Mouse (Mus musculus): Measurements from ENCODE around the gene Rnf121. TPM values are rescaled to one million over a fixed set of nuclear protein-coding genes. Genes with fewer than 3 reads are reported as not detected.

Gene Rnf121
- polyA plus RNA-seq, 1 experiment from 2014 or later = 31.1 TPM

DNA sequence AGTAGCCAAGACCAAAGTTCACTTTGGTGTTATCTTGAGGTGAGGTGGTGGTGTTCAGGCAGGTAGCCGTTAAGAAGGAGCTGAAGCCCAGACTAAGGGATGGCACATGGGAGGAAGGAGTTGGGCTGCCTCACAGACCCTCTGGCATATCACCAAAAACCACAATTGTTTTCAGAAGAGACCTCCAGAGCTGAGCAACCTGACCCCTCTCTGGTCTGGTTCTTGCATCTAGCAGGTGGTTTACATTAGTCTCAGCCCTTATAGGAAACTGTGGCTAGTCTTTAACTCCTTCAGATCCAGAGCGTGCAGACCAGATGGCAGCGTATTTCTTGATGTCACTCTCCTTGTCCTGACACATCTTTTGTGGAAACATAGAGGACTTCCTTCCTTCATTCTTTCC lies 91.5 kb downstream of the Rnf121 start:
- no peaks in the 10 kb centered on the region for H3K9me3 ChIP-seq
- H3K36me3 ChIP-seq (replicated peaks) = peaks cover 48% of the 10 kb centered on the region
- no peak for DNase-seq (ENCODE audit: extremely low spot score, low spot score)
- H3K27me3 ChIP-seq (ENCODE audit: poor library complexity, severe bottlenecking) = no peaks in the 10 kb centered on the region
- peaks cover 56% of the 10 kb centered on the region for H3K4me1 ChIP-seq
- peak overlapping the region; percentile 44; the same call in 1 of the 2 replicates for H3K27ac ChIP-seq
- H3K4me3 ChIP-seq = no peak overlapping the region
- 63% methylated on average over 3 of the region's 3 CpGs for WGBS

DNA sequence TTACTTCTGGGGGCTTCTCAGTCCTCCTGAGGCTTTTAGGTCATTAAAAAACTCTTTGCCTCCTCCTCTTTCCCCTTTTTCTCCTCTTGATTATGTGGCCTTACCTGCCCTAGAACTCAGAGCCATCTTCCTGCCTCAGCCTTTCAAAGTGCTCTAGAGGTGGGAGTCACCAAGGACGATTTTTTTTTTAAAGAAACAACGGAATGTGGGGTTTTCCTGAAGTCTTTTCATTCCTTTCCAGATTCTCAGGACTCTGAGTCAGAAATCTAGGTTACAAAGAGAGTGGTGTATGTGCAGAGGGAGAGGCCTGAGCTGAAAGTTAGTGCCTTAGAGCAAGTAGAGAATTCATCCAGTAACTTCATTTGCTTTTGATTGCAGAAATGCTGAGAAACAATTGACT lies 93.5 kb downstream of the Rnf121 start:
- Histone ChIP-seq H3K4me3 (peak overlapping the region; percentile 79), H3K36me3 (replicated peaks) (peaks cover 38% of the 10 kb centered on the region), H3K27me3 (ENCODE audit: poor library complexity, severe bottlenecking) (no peaks in the 10 kb centered on the region), H3K4me1 (peaks cover 64% of the 10 kb centered on the region), H3K9me3 (no peaks in the 10 kb centered on the region), H3K27ac (peak overlapping the region; percentile 99)
- DNase-seq (ENCODE audit: extremely low spot score, low spot score) = no peak
- 63% methylated on average over 2 of the region's 2 CpGs for WGBS

DNA sequence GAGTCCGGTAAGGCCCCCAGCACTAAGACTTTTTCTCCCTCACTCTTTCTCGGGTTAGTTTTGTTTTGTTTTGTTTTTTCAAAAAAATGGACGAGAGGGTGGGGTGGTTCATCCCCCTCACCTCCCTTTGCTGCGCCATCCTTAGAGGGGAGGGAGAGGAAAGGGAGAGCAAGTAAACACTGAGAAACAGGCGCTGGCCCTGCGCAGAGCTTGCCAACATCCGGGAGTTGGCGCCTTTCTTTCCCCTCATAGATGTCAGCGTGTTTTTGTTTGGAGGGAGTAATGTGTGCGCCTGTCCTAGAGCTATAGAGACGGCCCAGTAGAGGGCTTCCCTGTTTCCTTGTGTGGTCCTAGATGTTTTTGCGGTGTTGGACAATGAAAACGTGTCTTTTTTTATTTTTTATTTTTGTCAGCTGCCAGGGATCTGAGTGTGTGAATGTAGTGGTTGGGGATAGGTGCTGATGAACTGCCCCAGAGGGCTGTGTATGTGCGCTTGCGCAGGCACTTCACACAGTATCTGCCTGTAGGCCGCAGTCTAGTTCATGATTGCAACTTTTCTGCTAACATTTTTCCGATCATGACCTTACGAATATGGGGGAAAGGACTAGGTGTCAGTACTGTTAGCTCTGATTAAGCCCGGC lies 94.3 kb downstream of the Rnf121 start:
- no peaks in the 10 kb centered on the region for H3K27me3 ChIP-seq (ENCODE audit: poor library complexity, severe bottlenecking)
- H3K27ac ChIP-seq = peak overlapping the region; percentile 99
- H3K4me3 ChIP-seq = peak overlapping the region; percentile 79
- WGBS = 7% methylated on average over 19 of the region's 19 CpGs
- peaks cover 64% of the 10 kb centered on the region for H3K4me1 ChIP-seq
- peak; percentile 79 for DNase-seq (ENCODE audit: extremely low spot score, low spot score)
- H3K9me3 ChIP-seq = no peaks in the 10 kb centered on the region
- H3K36me3 ChIP-seq (replicated peaks) = peaks cover 30% of the 10 kb centered on the region

DNA sequence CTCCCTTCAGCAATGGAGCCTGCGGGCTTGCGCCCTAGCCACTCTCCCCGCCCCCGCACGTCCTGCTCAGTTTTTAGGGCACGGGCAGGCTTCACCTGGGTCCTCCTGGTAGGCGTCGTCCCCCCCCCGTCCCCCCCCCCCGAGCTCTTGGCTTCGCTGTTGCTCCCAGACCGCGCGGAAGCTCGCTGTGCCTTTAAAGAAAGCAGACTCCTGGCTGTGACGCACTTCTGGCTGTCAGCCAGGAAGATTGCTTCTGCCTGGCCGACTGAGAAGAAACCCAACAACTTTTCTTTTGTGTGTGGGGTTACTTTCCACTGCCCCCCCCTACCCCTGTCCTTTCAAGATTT lies 94.9 kb downstream of the Rnf121 start:
- 0% methylated on average over 17 of the region's 17 CpGs for WGBS

DNA sequence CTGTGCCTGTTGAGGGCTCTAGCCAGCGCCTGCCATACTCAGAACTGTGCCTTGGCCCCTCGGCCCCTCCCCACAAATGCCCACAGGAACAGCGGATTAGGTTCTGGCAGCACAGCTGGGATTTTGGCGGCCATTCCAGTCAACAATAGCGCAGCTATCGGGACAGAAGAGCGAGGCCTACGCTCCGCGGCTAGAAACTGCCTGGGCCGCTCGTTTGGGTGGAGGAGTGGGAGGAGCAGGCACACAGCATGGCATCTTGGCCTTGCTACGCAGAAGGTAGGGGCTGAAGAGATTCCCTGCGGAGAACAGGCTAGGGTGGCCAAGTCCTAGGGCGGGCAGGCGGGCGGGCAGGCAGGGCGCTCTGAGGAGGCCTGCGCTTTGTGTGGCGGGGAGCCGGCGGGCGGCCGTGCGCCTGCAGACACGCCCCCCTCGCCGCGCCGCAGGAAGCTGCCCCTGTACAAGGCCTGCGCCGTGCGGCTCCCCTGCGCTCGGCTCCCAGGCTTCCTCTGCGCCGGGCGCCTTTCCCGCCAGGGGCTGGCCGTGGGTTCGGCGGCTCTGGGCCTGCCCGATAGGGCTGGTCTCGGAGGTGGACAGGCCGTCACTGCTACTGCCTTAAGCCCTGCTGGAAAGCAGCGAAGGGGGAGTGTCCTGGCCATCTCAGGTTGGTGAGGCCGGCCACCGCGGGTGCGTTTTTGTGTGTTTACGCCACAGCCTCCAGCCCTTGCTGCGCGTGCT lies 95.4 kb downstream of the Rnf121 start:
- peak overlapping the region; percentile 99 for H3K27ac ChIP-seq
- no peaks in the 10 kb centered on the region for H3K9me3 ChIP-seq
- under 1% methylated on average over 53 of the region's 53 CpGs for WGBS
- peaks cover 64% of the 10 kb centered on the region for H3K4me1 ChIP-seq
- H3K27me3 ChIP-seq (ENCODE audit: poor library complexity, severe bottlenecking) = no peaks in the 10 kb centered on the region
- peak overlapping the region; percentile 79 for H3K4me3 ChIP-seq
- DNase-seq (ENCODE audit: extremely low spot score, low spot score) = peak; percentile 86
- H3K36me3 ChIP-seq (replicated peaks) = peaks cover 20% of the 10 kb centered on the region

More for the DNA sequence above, 94.9 kb downstream of the Rnf121 start:
- DNase-seq (ENCODE audit: extremely low spot score, low spot score) = peak; percentile 83
- H3K4me1 ChIP-seq = peaks cover 64% of the 10 kb centered on the region
- no peaks in the 10 kb centered on the region for H3K27me3 ChIP-seq (ENCODE audit: poor library complexity, severe bottlenecking)
- H3K4me3 ChIP-seq = peak overlapping the region; percentile 79
- H3K9me3 ChIP-seq = no peaks in the 10 kb centered on the region
- H3K27ac ChIP-seq = peak overlapping the region; percentile 99
- H3K36me3 ChIP-seq (replicated peaks) = peaks cover 26% of the 10 kb centered on the region

Other genes with a start within 250 kb of the Rnf121 start
- not detected in 2 replicates for gene Phox2a, start 247.2 kb downstream of the Rnf121 start, polyA plus RNA-seq (2016; fragmentation: Nextera tagmentation; extraction: Ambion mirVana)
- gene Inppl1, start 227.2 kb downstream of the Rnf121 start, polyA plus RNA-seq (2016; fragmentation: Nextera tagmentation; extraction: Ambion mirVana) = 45.8 and 46.2 TPM in 2 replicates
- gene Folr2, start 208.3 kb downstream of the Rnf121 start, polyA plus RNA-seq (2016; fragmentation: Nextera tagmentation; extraction: Ambion mirVana) = 0.47 and 0.68 TPM in 2 replicates
- 122 and 127 TPM in 2 replicates for gene Anapc15, start 201.8 kb downstream of the Rnf121 start, polyA plus RNA-seq (2016; fragmentation: Nextera tagmentation; extraction: Ambion mirVana)
- 11.9 and 13.1 TPM in 2 replicates for gene Folr1, start 194.7 kb downstream of the Rnf121 start, polyA plus RNA-seq (2016; fragmentation: Nextera tagmentation; extraction: Ambion mirVana)
- 157 and 165 TPM in 2 replicates for gene Lamtor1, start 159.6 kb downstream of the Rnf121 start, polyA plus RNA-seq (2016; fragmentation: Nextera tagmentation; extraction: Ambion mirVana)
- gene Tomt, start 159.1 kb downstream of the Rnf121 start, polyA plus RNA-seq (2016; fragmentation: Nextera tagmentation; extraction: Ambion mirVana) = 0.62 and 1.2 TPM in 2 replicates
- 10.1 and 11.9 TPM in 2 replicates for gene Lrrc51, start 131.6 kb downstream of the Rnf121 start, polyA plus RNA-seq (2016; fragmentation: Nextera tagmentation; extraction: Ambion mirVana)
- gene Numa1, start 131.4 kb downstream of the Rnf121 start, polyA plus RNA-seq (2016; fragmentation: Nextera tagmentation; extraction: Ambion mirVana) = 95.7 and 96.0 TPM in 2 replicates
- gene Il18bp, start 46.8 kb downstream of the Rnf121 start, polyA plus RNA-seq (2016; fragmentation: Nextera tagmentation; extraction: Ambion mirVana) = 3.9 TPM in 2 replicates
- 48.6 and 50.7 TPM in 2 replicates for gene Xndc1, start within 50 bp of the Rnf121 start, polyA plus RNA-seq (2016; fragmentation: Nextera tagmentation; extraction: Ambion mirVana)
- gene Xntrpc, start 244 bp upstream of the Rnf121 start, polyA plus RNA-seq (2016; fragmentation: Nextera tagmentation; extraction: Ambion mirVana) = 1.9 TPM in 2 replicates
- not detected in 2 replicates for gene Trpc2, start 17.6 kb upstream of the Rnf121 start, polyA plus RNA-seq (2016; fragmentation: Nextera tagmentation; extraction: Ambion mirVana)
- 0.57 and 1.3 TPM in 2 replicates for gene Art1, start 36.3 kb upstream of the Rnf121 start, polyA plus RNA-seq (2016; fragmentation: Nextera tagmentation; extraction: Ambion mirVana)
- gene Art5, start 44.0 kb upstream of the Rnf121 start, polyA plus RNA-seq (2016; fragmentation: Nextera tagmentation; extraction: Ambion mirVana) = 2.9 and 3.2 TPM in 2 replicates
- gene Chrna10, start 51.4 kb upstream of the Rnf121 start, polyA plus RNA-seq (2016; fragmentation: Nextera tagmentation; extraction: Ambion mirVana) = not detected in 2 replicates
- 45.9 and 48.7 TPM in 2 replicates for gene Nup98, start 144.7 kb upstream of the Rnf121 start, polyA plus RNA-seq (2016; fragmentation: Nextera tagmentation; extraction: Ambion mirVana)
- 54.7 and 55.0 TPM in 2 replicates for gene Pgap2, start 144.7 kb upstream of the Rnf121 start, polyA plus RNA-seq (2016; fragmentation: Nextera tagmentation; extraction: Ambion mirVana)
- 37.9 and 39.2 TPM in 2 replicates for gene Rhog, start 190.6 kb upstream of the Rnf121 start, polyA plus RNA-seq (2016; fragmentation: Nextera tagmentation; extraction: Ambion mirVana)
- gene Stim1, start 202.3 kb upstream of the Rnf121 start, polyA plus RNA-seq (2016; fragmentation: Nextera tagmentation; extraction: Ambion mirVana) = 11.6 and 11.7 TPM in 2 replicates

All from forebrain, embryonic 10.5 days (tissue).